Mouse (Mus musculus) kidney, adult 10 weeks (tissue): Measurements from ENCODE around the gene Tbx6. TPM values are rescaled to one million over a fixed set of nuclear protein-coding genes. Genes with fewer than 3 reads are reported as not detected.

Experiments
- polyA plus RNA-seq: library from polyadenylated mRNA; stranded (reverse); fragments of 350-450 nt; fragmentation: Illumina TruSeq; extraction: RNeasy Lipid Tissue Mini Kit (QIAGEN cat#74804); gene quantifications from one replicate; pipeline ENCODE4 v1.2.3, GENCODE M21; 2014; ENCODE audit warnings: low read depth, low replicate concordance

Tbx6 gene
- not detected for polyA plus RNA-seq

GRCm38 (mm10) chr7:126780971-126781635, at the start of gene Tbx6:
Gene Tbx6 (plus strand): TSS chr7:126781483.

GRCm38 (mm10) chr7:126759050-126759671, 22.1 kb upstream of the Tbx6 start, which contains the start of gene Mapk3:
Gene Mapk3 (plus strand): TSS chr7:126759601.

DNA sequence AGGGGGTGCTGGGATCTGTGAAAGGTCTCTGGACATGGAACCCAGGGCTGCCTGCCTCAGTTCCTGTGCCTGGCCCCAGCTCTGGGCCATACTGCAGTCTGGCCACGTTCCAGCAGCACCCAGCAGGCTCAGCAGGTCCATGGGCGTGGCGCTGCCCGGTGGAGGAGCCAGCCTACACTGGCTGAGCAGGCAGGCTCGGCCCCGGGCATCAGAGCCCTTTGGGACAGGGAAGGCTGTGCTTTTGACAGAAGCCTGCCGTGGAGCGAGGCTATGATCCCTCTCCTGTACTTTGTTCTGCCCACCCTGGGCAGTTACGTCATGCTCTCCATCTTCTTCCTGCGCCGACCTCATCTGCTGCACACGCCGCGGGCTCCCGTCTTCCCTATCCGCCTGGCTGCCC, 15.1 kb upstream of the Tbx6 start, which contains the start of gene Gdpd3:
TSS of gene Gdpd3 (plus strand) at position 134 of the 400 bp plus-strand sequence.

DNA sequence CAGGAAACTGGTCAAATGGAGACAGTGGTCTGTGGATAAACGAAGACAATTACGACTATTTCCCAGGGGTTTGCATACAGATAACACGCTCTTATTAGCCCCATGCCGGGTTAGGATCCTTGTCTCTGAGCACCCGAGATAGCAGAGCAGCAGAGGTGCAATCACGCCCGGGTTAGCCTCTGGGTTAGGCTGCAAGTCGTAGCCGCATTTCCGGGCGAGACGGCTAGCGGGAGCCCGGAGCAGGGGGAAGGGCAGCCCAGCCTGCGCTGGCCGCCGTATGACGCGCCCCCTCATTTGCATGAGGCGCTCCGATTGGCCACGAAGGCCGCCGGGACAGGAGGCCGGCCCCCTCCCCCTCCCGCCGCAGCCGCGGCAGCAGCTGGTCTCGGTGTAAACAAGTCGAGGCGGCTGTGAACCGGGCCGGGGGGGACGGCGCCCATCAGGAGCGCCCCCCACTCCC, 4.7 kb upstream of the Tbx6 start, which contains the start of gene Ypel3:
TSS of gene Ypel3 (plus strand) at position 358 of the 460 bp plus-strand sequence.

GRCm38 (mm10) chr7:126791851-126792720, 10.8 kb downstream of the Tbx6 start, which contains the start of gene Ppp4c:
Gene Ppp4c (minus strand): TSS chr7:126792496.

GRCm38 (mm10) chr7:126797411-126798126, 16.3 kb downstream of the Tbx6 start, which contains the start of gene Fam57b:
Gene Fam57b (plus strand): TSS chr7:126797668.

GRCm38 (mm10) chr7:126831539-126831938, 50.3 kb downstream of the Tbx6 start, which contains the start of gene 4930451I11Rik:
Gene 4930451I11Rik (minus strand): TSS chr7:126831639.

Other genes starting within 250 kb of the Tbx6 start
- gene Eif3c, start 215.1 kb upstream of the Tbx6 start, polyA plus RNA-seq = 233 TPM
- not detected for gene Apobr, start 196.5 kb upstream of the Tbx6 start, polyA plus RNA-seq
- gene Cln3, start 195.7 kb upstream of the Tbx6 start, polyA plus RNA-seq = 1.7 TPM
- not detected for gene Il27, start 186.5 kb upstream of the Tbx6 start, polyA plus RNA-seq
- gene Nupr1, start 150.6 kb upstream of the Tbx6 start, polyA plus RNA-seq = 5.7 TPM
- gene Sgf29, start 132.2 kb upstream of the Tbx6 start, polyA plus RNA-seq = 1.2 TPM
- 62.2 TPM for gene Sult1a1, start 105.1 kb upstream of the Tbx6 start, polyA plus RNA-seq
- gene Bola2, start 86.1 kb upstream of the Tbx6 start, polyA plus RNA-seq = 0.16 TPM
- gene Slx1b, start 85.7 kb upstream of the Tbx6 start, polyA plus RNA-seq = 1.0 TPM
- gene Coro1a, start 73.7 kb upstream of the Tbx6 start, polyA plus RNA-seq = 4.4 TPM
- 6.5 TPM for gene Mapk3, start 21.9 kb upstream of the Tbx6 start, polyA plus RNA-seq
- gene Gdpd3, start 15.1 kb upstream of the Tbx6 start, polyA plus RNA-seq = 9.9 TPM
- gene Ypel3, start 4.5 kb upstream of the Tbx6 start, polyA plus RNA-seq = 13.0 TPM
- 29.0 TPM for gene Ppp4c, start 11.0 kb downstream of the Tbx6 start, polyA plus RNA-seq
- not detected for gene Fam57b, start 16.2 kb downstream of the Tbx6 start, polyA plus RNA-seq
- gene 4930451I11Rik, start 50.2 kb downstream of the Tbx6 start, polyA plus RNA-seq = not detected
- not detected for gene Doc2a, start 65.9 kb downstream of the Tbx6 start, polyA plus RNA-seq
- gene Hirip3, start 80.5 kb downstream of the Tbx6 start, polyA plus RNA-seq = 10.3 TPM
- gene Ino80e, start 80.9 kb downstream of the Tbx6 start, polyA plus RNA-seq = 10.2 TPM
- 6.5 TPM for gene Taok2, start 103.2 kb downstream of the Tbx6 start, polyA plus RNA-seq
- 6.4 TPM for gene Tmem219, start 141.4 kb downstream of the Tbx6 start, polyA plus RNA-seq
- 1.1 TPM for gene Kctd13, start 147.4 kb downstream of the Tbx6 start, polyA plus RNA-seq
- gene Asphd1, start 168.1 kb downstream of the Tbx6 start, polyA plus RNA-seq = not detected
- gene Sez6l2, start 169.1 kb downstream of the Tbx6 start, polyA plus RNA-seq = not detected
- 10.3 TPM for gene Cdipt, start 194.4 kb downstream of the Tbx6 start, polyA plus RNA-seq
- not detected for gene Cdiptos, start 194.6 kb downstream of the Tbx6 start, polyA plus RNA-seq
- 0.53 TPM for gene Mvp, start 233.1 kb downstream of the Tbx6 start, polyA plus RNA-seq
- not detected for gene Pagr1b, start 235.0 kb downstream of the Tbx6 start, polyA plus RNA-seq
- gene Pagr1a, start 235.9 kb downstream of the Tbx6 start, polyA plus RNA-seq = not detected
- 0.61 TPM for gene Gm42742, start 239.6 kb downstream of the Tbx6 start, polyA plus RNA-seq
- not detected for gene Prrt2, start 239.7 kb downstream of the Tbx6 start, polyA plus RNA-seq
- 15.0 TPM for gene Maz, start 245.6 kb downstream of the Tbx6 start, polyA plus RNA-seq